Mouse (Mus musculus): ENCODE results near the gene Arf1.
A peak's percentile ranks its signal among the peaks of the same experiment; 100 is the strongest.

Gene Arf1

GRCm38 (mm10) chr11:59187706-59188105 is 40.4 kb downstream of the Arf1 start:
- no peak for DNase-seq (ENCODE audit: low read depth)

GRCm38 (mm10) chr11:59185490-59185889 is 42.6 kb downstream of the Arf1 start:
- DNase-seq (ENCODE audit: low read depth) = no peak

GRCm38 (mm10) chr11:59183821-59184220 is 44.2 kb downstream of the Arf1 start:
- DNase-seq (ENCODE audit: low read depth) = no peak

GRCm38 (mm10) chr11:59182864-59183331 is 45.2 kb downstream of the Arf1 start, which contains the start of gene Gjc2:
Gjc2 (minus strand) TSS chr11:59183213.
- no peak for DNase-seq (ENCODE audit: low read depth)

- DNase-seq (ENCODE audit: low read depth) = no peak
Measured at GRCm38 (mm10) chr11:59176921-59177320, 51.1 kb downstream of the Arf1 start.

GRCm38 (mm10) chr11:59176475-59176874 is 51.6 kb downstream of the Arf1 start:
- no peak for DNase-seq (ENCODE audit: low read depth)

- peak; percentile 62 for DNase-seq (ENCODE audit: low read depth)
Measured at GRCm38 (mm10) chr11:59174189-59174838, 53.8 kb downstream of the Arf1 start.

- DNase-seq (ENCODE audit: low read depth) = no peak
Measured at GRCm38 (mm10) chr11:59170549-59170948, 57.5 kb downstream of the Arf1 start.

- no peak for DNase-seq (ENCODE audit: low read depth)
Measured at GRCm38 (mm10) chr11:59169807-59170206, 58.3 kb downstream of the Arf1 start.

GRCm38 (mm10) chr11:59165616-59166241 is 62.3 kb downstream of the Arf1 start:
- DNase-seq (ENCODE audit: low read depth) = peak; percentile 20

GRCm38 (mm10) chr11:59164384-59164783 is 63.7 kb downstream of the Arf1 start:
- peak; percentile 95 for DNase-seq (ENCODE audit: low read depth)

GRCm38 (mm10) chr11:59163255-59164236 is 64.5 kb downstream of the Arf1 start, which contains the start of gene Iba57:
Iba57 (minus strand) TSS chr11:59163739.
- peak; percentile 93 for DNase-seq (ENCODE audit: low read depth)

GRCm38 (mm10) chr11:59162443-59163254 is 65.4 kb downstream of the Arf1 start:
- DNase-seq (ENCODE audit: low read depth) = peak; percentile 83

Measured in c-Kit-positive CD71-positive TER-119-negative erythroid progenitor cells, embryonic 14.5 days (primary cell).